Mouse (Mus musculus) liver, adult 2 months (tissue): ENCODE data around the gene Hsph1. TPM values are rescaled to one million over a fixed set of nuclear protein-coding genes. Genes with fewer than 3 reads are reported as not detected.

Source experiments
- DNase-seq: peaks from one replicate; pipeline ENCODE4 v3.0.0-alpha.2; 2011; ENCODE audit warnings: low read depth, low spot score; ENCODE audit errors: extremely low read depth
- H3K27ac ChIP-seq: fragments of 200-500 bp; replicated peaks from 2 replicates; pipeline ENCODE4 v1.5.1; 2012; ENCODE audit warnings: low read depth, mild to moderate bottlenecking, control low read depth, inconsistent platforms, low read length; ENCODE audit not compliant: insufficient read depth
- H3K27me3 ChIP-seq: fragments of 200-500 bp; 2 replicates; pipeline ENCODE4 v1.6.1; 2012; ENCODE audit warnings: mild to moderate bottlenecking, moderate library complexity, low read length, inconsistent platforms; ENCODE audit not compliant: control insufficient read depth, insufficient read depth
- H3K36me3 ChIP-seq: fragments of 200-500 bp; 2 replicates; pipeline ENCODE4 v1.6.1; 2012; ENCODE audit warnings: low read length, inconsistent platforms; ENCODE audit not compliant: control insufficient read depth, insufficient read depth
- H3K4me1 ChIP-seq: fragments of 200-500 bp; 2 replicates; pipeline ENCODE4 v1.6.1; 2011; ENCODE audit warnings: low read length; ENCODE audit not compliant: control insufficient read depth, insufficient read depth
- H3K4me3 ChIP-seq: fragments of 200-500 bp; 2 replicates; pipeline ENCODE4 v1.5.1; 2011; ENCODE audit warnings: low read depth, mild to moderate bottlenecking, control low read depth, low read length, moderate library complexity; ENCODE audit not compliant: insufficient read depth
- H3K79me2 ChIP-seq: fragments of 200-500 bp; 2 replicates; pipeline ENCODE4 v1.6.1; 2012; ENCODE audit warnings: inconsistent platforms, mild to moderate bottlenecking, low read length, moderate library complexity; ENCODE audit not compliant: control insufficient read depth, insufficient read depth
- H3K9ac ChIP-seq: fragments of 200-500 bp; 2 replicates; pipeline ENCODE4 v1.6.1; 2012; ENCODE audit warnings: low read depth, mild to moderate bottlenecking, control low read depth, inconsistent platforms, low read length
- CTCF ChIP-seq: fragments of 200-500 bp; IDR thresholded peaks from 2 replicates; pipeline ENCODE4 v1.5.1; 2011; ENCODE audit warnings: low read depth, low read length, control low read depth
- POLR2A ChIP-seq: fragments of 200-500 bp; IDR thresholded peaks from 2 replicates; pipeline ENCODE4 v1.6.1; 2011; ENCODE audit warnings: low read length, control low read depth; ENCODE audit not compliant: insufficient read depth; ENCODE audit errors: extremely low read depth
- WGBS: fragments of 180-500 bp; shearing (Covaris S2); methylation state at CpG from one replicate; pipeline ENCODE4 v1.1.7; 2018; 5-methylcytosine and 5-hydroxymethylcytosine counted together
- polyA plus RNA-seq: library from polyadenylated mRNA; depleted of rRNA; stranded (reverse); fragments of >200 nt; gene quantifications from 2 replicates; pipeline ENCODE4 v1.2.3, GENCODE M21; 2012
- total RNA-seq: library from RNA; depleted of rRNA; stranded (reverse); fragments of >200 nt; gene quantifications from 2 replicates; pipeline ENCODE4 v1.2.3, GENCODE M21; 2014

Hsph1 gene
- total and polyA plus RNA-seq, 2 experiments, result 9.7 to 17.2 TPM

- H3K27ac ChIP-seq, result no peak overlapping the region
- no peaks in the 10 kb centered on the region for H3K27me3 ChIP-seq
- H3K79me2 ChIP-seq, result no peaks in the 10 kb centered on the region
- H3K36me3 ChIP-seq, result peaks cover 18% of the 10 kb centered on the region; the same call in 1 of the 2 replicates
- no peak overlapping the region for H3K9ac ChIP-seq
- no peaks in the 10 kb centered on the region for H3K4me1 ChIP-seq
- no peak for TF ChIP-seq CTCF
- TF ChIP-seq POLR2A, result no peak
- WGBS, result 86% methylated on average over 10 of the region's 10 CpGs
- H3K4me3 ChIP-seq, result no peak overlapping the region
- DNase-seq, result no peak
These were observed 23.4 kb downstream of the Hsph1 start for GRCm38 (mm10) chr5:149612740-149613139.

- Histone ChIP-seq H3K27ac (no peak overlapping the region), H3K9ac (no peak overlapping the region), H3K4me1 (no peaks in the 10 kb centered on the region), H3K4me3 (no peak overlapping the region), H3K27me3 (no peaks in the 10 kb centered on the region), H3K36me3 (peaks cover 13% of the 10 kb centered on the region; the same call in 1 of the 2 replicates), H3K79me2 (no peaks in the 10 kb centered on the region)
- no peak for DNase-seq
- no peak for TF ChIP-seq CTCF
- no peak for TF ChIP-seq POLR2A
- WGBS, result 91% methylated on average over 3 of the region's 3 CpGs
These were observed 24.0 kb downstream of the Hsph1 start for GRCm38 (mm10) chr5:149612165-149612518.

GRCm38 (mm10) chr5:149611476-149612164, 24.6 kb downstream of the Hsph1 start:
- TF ChIP-seq POLR2A, result no peak
- TF ChIP-seq CTCF, result no peak
- no peak for DNase-seq
- 72% methylated on average over 16 of the region's 16 CpGs for WGBS
- Histone ChIP-seq H3K36me3 (peaks cover 8% of the 10 kb centered on the region; the same call in 1 of the 2 replicates), H3K27ac (no peak overlapping the region), H3K79me2 (no peaks in the 10 kb centered on the region), H3K9ac (no peak overlapping the region), H3K27me3 (no peaks in the 10 kb centered on the region), H3K4me3 (no peak overlapping the region), H3K4me1 (no peaks in the 10 kb centered on the region)

GRCm38 (mm10) chr5:149607083-149607720, 29.0 kb downstream of the Hsph1 start:
- TF ChIP-seq POLR2A (no peak), CTCF (no peak)
- no peak overlapping the region for H3K4me3 ChIP-seq
- no peak overlapping the region for H3K27ac ChIP-seq
- H3K79me2 ChIP-seq, result no peaks in the 10 kb centered on the region
- DNase-seq, result no peak
- WGBS, result 80% methylated on average over 8 of the region's 8 CpGs
- no peaks in the 10 kb centered on the region for H3K27me3 ChIP-seq
- no peaks in the 10 kb centered on the region for H3K36me3 ChIP-seq
- H3K4me1 ChIP-seq, result no peaks in the 10 kb centered on the region
- no peak overlapping the region for H3K9ac ChIP-seq

GRCm38 (mm10) chr5:149603241-149603640, 32.9 kb downstream of the Hsph1 start:
- H3K9ac ChIP-seq, result no peak overlapping the region
- WGBS, result 68% methylated on average over 3 of the region's 3 CpGs
- no peaks in the 10 kb centered on the region for H3K79me2 ChIP-seq
- no peaks in the 10 kb centered on the region for H3K4me1 ChIP-seq
- no peaks in the 10 kb centered on the region; the same call in 1 of the 2 replicates for H3K27me3 ChIP-seq
- no peak overlapping the region for H3K4me3 ChIP-seq
- DNase-seq, result no peak
- H3K27ac ChIP-seq, result no peak overlapping the region
- no peaks in the 10 kb centered on the region for H3K36me3 ChIP-seq
- TF ChIP-seq POLR2A, result no peak
- TF ChIP-seq CTCF, result no peak

GRCm38 (mm10) chr5:149601996-149602395, 34.2 kb downstream of the Hsph1 start:
- Histone ChIP-seq H3K27ac (no peak overlapping the region), H3K9ac (no peak overlapping the region), H3K27me3 (no peaks in the 10 kb centered on the region; the same call in 1 of the 2 replicates), H3K4me1 (no peaks in the 10 kb centered on the region), H3K79me2 (no peaks in the 10 kb centered on the region), H3K36me3 (no peaks in the 10 kb centered on the region), H3K4me3 (no peak overlapping the region)
- TF ChIP-seq POLR2A, result no peak
- TF ChIP-seq CTCF, result no peak
- DNase-seq, result no peak
- 92% methylated on average over 3 of the region's 3 CpGs for WGBS
